Mouse (Mus musculus): ENCODE data around the gene Rnf144b.

DNA sequence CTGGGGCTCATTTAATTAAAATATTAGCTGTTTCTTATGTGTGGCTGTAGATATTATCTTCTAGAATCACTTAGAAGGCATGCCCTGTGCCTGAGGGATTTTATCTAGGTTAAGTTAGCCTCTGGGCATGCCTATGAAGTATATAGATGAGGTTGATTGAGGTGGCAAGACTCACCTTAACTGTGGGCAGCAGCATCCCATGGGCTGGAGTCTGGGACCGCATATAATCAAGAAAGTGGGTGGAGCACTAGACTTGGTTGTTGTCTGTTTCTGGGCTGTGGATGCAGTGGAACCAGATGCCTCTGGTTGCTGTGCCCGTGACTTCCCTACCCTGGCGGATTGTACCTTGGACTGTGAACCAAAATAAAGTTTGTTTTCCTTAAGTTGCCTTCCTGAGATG lies 10.4 kb upstream of the Rnf144b start:
- TF ChIP-seq CTCF (IDR thresholded peaks at IDR 0.05; ENCODE audit: low read depth, low read length) (no peak), GATA1 (IDR thresholded peaks at IDR 0.05; ENCODE audit: borderline replicate concordance, low read length) (no peak), TAL1 (conservative IDR thresholded peaks at IDR 0.05; ENCODE audit: low read depth, low read length) (no peak)
